Mouse (Mus musculus) liver, embryonic 14.5 days (tissue): ENCODE measurements around the gene Aldh2. TPM values are rescaled to one million over a fixed set of nuclear protein-coding genes. Genes with fewer than 3 reads are reported as not detected.

Experiments
- ATAC-seq: fragments of 200-750 bp; cut with Nextera tagmentation; 2 replicates; pipeline ENCODE4 v1.8.0; 2017; ENCODE audit warnings: moderate number of reproducible peaks, mild to moderate bottlenecking, moderate library complexity; ENCODE audit not compliant: insufficient read depth
- DNase-seq, 3 experiments: peaks; one replicate each; pipeline ENCODE4 v3.0.0-alpha.2; 2012 to 2013; ENCODE audit warnings: low read depth in 3 of 3, low spot score in 3 of 3
- H3K27ac ChIP-seq: fragments of 300-500 bp; sonication (generic); 2 replicates; pipeline ENCODE4 v1.5.1; 2014; ENCODE audit warnings: moderate library complexity, mild to moderate bottlenecking, control low read depth, inconsistent platforms
- H3K27me3 ChIP-seq: fragments of 300-500 bp; sonication (generic); 2 replicates; pipeline ENCODE4 v1.6.1; 2014; ENCODE audit warnings: mild to moderate bottlenecking, low read length, moderate library complexity; ENCODE audit not compliant: control insufficient read depth, insufficient read depth
- H3K36me3 ChIP-seq: fragments of 300-500 bp; sonication (generic); replicated peaks from 2 replicates; pipeline ENCODE4 v1.6.1; 2014; ENCODE audit warnings: low read depth; ENCODE audit not compliant: control insufficient read depth, insufficient read depth
- H3K4me1 ChIP-seq, 2 experiments: fragments of 200-500 bp in 1 of 2; fragments of 300-500 bp in 1 of 2; sonication (generic) in 1 of 2; replicated peaks; 2 replicates each; pipeline ENCODE4 v1.6.1; 2012 to 2014; ENCODE audit warnings: antibody characterized with exemption in 1 of 2, inconsistent platforms in 1 of 2, low read length in 1 of 2; ENCODE audit not compliant: control insufficient read depth in 2 of 2, insufficient read depth in 2 of 2
- H3K4me2 ChIP-seq: fragments of 300-500 bp; sonication (generic); 2 replicates; pipeline ENCODE4 v1.6.1; 2014; ENCODE audit warnings: low read depth, mild to moderate bottlenecking, control low read depth, moderate library complexity
- H3K4me3 ChIP-seq, 2 experiments: fragments of 200-500 bp in 1 of 2; fragments of 300-500 bp in 1 of 2; sonication (generic) in 1 of 2; 2 replicates each; pipeline ENCODE4 v1.5.1; 2012 to 2014; ENCODE audit warnings: low read depth in 2 of 2, low read length in 2 of 2, mild to moderate bottlenecking in 2 of 2, control low read depth in 1 of 2, inconsistent platforms in 1 of 2, moderate library complexity in 1 of 2; ENCODE audit not compliant: insufficient read depth in 1 of 2
- H3K9ac ChIP-seq: fragments of 300-500 bp; sonication (generic); replicated peaks from 2 replicates; pipeline ENCODE4 v1.6.1; 2014; ENCODE audit warnings: mild to moderate bottlenecking, control low read depth, moderate library complexity
- H3K9me3 ChIP-seq: fragments of 300-500 bp; sonication (generic); 2 replicates; pipeline ENCODE4 v1.6.1; 2016; ENCODE audit warnings: low read length, mixed read lengths; ENCODE audit not compliant: control insufficient read depth
- CTCF ChIP-seq: IDR thresholded peaks from 2 replicates; pipeline ENCODE4 v1.5.1; 2016; ENCODE audit warnings: antibody characterized with exemption, low read depth, control low read depth
- EP300 ChIP-seq: IDR thresholded peaks from 2 replicates; pipeline ENCODE4 v1.6.1; 2016; ENCODE audit warnings: antibody characterized with exemption, low read depth
- WGBS: fragments of 180-500 bp; shearing (Covaris S2); extraction: QIAGEN DNeasy Blood & Tissue Kit; methylation state at CpG from one replicate; pipeline ENCODE4 v1.1.7; 2014; ENCODE audit not compliant: insufficient replicate concordance; 5-methylcytosine and 5-hydroxymethylcytosine counted together
- polyA plus RNA-seq, 2 experiments: library from polyadenylated mRNA; depleted of rRNA in 1 of 2; stranded (reverse) in 1 of 2; unstranded in 1 of 2; fragments of >200 nt; fragmentation: Nextera tagmentation in 1 of 2; extraction: Ambion mirVana in 1 of 2; gene quantifications; 2 replicates each; pipeline versions ENCODE4 v1.2.1 to v1.2.3; 2012 to 2014

Gene Aldh2
- polyA plus RNA-seq, 2 experiments: 48.1 to 157 TPM

DNA sequence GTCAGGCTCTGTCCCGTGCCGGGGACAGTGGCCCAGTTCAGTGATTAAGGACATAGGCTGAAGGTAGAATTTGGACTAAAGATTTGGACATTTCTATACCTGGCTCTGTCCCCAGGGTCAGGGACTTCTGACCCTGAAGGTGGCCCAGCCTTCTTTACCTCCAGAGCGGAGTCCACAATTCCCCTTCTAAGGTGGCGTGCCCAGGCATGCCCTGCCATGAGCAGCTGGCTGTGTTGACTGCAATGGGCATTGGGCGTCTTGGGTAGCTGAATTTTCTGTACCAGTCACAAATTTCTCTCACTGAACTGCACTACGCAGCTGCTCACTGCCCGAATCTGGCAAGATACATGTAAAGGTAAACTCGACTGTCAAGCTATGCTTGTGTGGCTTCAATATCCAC, 11.7 kb downstream of the Aldh2 start:
- no peak overlapping the region for H3K4me2 ChIP-seq
- H3K9ac ChIP-seq: no peak overlapping the region
- no peak for DNase-seq
- TF ChIP-seq EP300 (no peak), CTCF (no peak)
- peaks cover 4% of the 10 kb centered on the region for H3K36me3 ChIP-seq
- no peak overlapping the region for H3K27ac ChIP-seq
- no peak overlapping the region for H3K4me3 ChIP-seq
- H3K9me3 ChIP-seq: no peaks in the 10 kb centered on the region
- 72% methylated on average over 8 of the region's 8 CpGs for WGBS
- no peaks in the 10 kb centered on the region for H3K27me3 ChIP-seq
- ATAC-seq: no peak
- H3K4me1 ChIP-seq: peaks cover 7 to 22% of the 10 kb centered on the region in 2 experiments

- H3K4me1 ChIP-seq: no peaks in the 10 kb centered on the region
- no peak overlapping the region for H3K4me3 ChIP-seq
- H3K27me3 ChIP-seq: no peaks in the 10 kb centered on the region
- H3K4me2 ChIP-seq: no peak overlapping the region
- DNase-seq (no peak), ATAC-seq (no peak)
- H3K9ac ChIP-seq: no peak overlapping the region
- H3K9me3 ChIP-seq: no peaks in the 10 kb centered on the region
- H3K36me3 ChIP-seq: peaks cover 4% of the 10 kb centered on the region
- no peak overlapping the region for H3K27ac ChIP-seq
- TF ChIP-seq CTCF (no peak), EP300 (no peak)
- 82% methylated on average over 11 of the region's 11 CpGs for WGBS
These were observed 16.6 kb downstream of the Aldh2 start for GRCm38 (mm10) chr5:121576927-121577488.

DNA sequence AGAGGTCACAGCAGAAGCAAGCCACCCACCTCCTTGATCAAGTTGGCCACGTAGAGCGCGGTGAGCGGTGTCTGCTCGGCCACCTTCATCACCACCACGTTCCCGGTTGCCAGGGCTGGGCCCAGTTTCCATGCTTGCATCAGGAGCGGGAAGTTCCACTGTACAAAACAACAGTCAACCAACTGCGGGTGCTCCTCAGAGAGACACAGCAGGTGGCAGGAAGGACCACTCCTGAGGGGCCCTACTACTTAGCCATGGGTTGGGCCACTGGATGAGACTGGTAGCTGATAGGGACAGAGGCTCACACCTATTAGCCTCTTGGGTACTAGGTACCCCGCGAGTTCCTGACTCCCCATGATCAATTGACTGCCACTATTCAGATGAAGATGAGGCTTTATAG, 17.8 kb downstream of the Aldh2 start:
- Histone ChIP-seq H3K4me3 (no peak overlapping the region), H3K4me2 (no peak overlapping the region), H3K27me3 (no peaks in the 10 kb centered on the region), H3K9me3 (no peaks in the 10 kb centered on the region), H3K9ac (no peak overlapping the region), H3K4me1 (no peaks in the 10 kb centered on the region), H3K36me3 (peaks cover 4% of the 10 kb centered on the region), H3K27ac (no peak overlapping the region)
- ATAC-seq (no peak), DNase-seq (no peak)
- TF ChIP-seq EP300 (no peak), CTCF (no peak)
- 82% methylated on average over 11 of the region's 11 CpGs for WGBS

GRCm38 (mm10) chr5:121574145-121574544, 19.5 kb downstream of the Aldh2 start:
- Histone ChIP-seq H3K36me3 (peaks cover 8% of the 10 kb centered on the region), H3K9me3 (no peaks in the 10 kb centered on the region), H3K9ac (no peak overlapping the region), H3K4me1 (no peaks in the 10 kb centered on the region), H3K27ac (no peak overlapping the region), H3K4me2 (no peak overlapping the region), H3K4me3 (no peak overlapping the region), H3K27me3 (no peaks in the 10 kb centered on the region)
- DNase-seq (no peak), ATAC-seq (no peak)
- WGBS: 79% methylated on average over 13 of the region's 13 CpGs
- no peak for TF ChIP-seq CTCF
- no peak for TF ChIP-seq EP300

DNA sequence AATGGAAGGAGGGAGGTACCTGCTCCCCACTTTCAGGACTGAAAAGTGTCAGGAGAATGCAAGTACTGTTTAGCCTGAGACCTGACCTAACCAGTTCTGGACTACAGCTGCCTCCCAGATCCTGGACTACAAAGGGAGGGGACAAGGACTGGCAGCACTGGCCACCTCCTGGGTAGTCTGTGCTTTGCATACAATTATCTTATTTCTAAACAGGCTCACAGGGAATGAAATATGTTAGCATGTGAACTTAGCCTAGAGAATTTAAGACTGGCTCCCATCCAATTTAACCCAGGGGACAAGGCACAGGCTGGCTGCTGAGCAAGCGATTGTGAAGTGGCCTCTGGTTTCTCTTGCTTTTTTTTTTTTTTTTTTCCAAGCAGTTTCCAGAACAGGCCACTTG, 22.8 kb downstream of the Aldh2 start:
- DNase-seq (no peak), ATAC-seq (no peak)
- Histone ChIP-seq H3K4me2 (no peak overlapping the region), H3K27me3 (no peaks in the 10 kb centered on the region), H3K9ac (no peak overlapping the region), H3K9me3 (no peaks in the 10 kb centered on the region), H3K27ac (no peak overlapping the region), H3K4me1 (peaks cover 0 to 2% of the 10 kb centered on the region in 2 experiments; a peak in 1 of 4 replicates), H3K36me3 (peaks cover 4% of the 10 kb centered on the region), H3K4me3 (no peak overlapping the region)
- WGBS: 71% methylated on average over 1 of the region's 1 CpGs
- TF ChIP-seq CTCF (no peak), EP300 (no peak)
